Mouse (Mus musculus): ENCODE data around the gene Fam49a. TPM values are rescaled to one million over a fixed set of nuclear protein-coding genes. Genes with fewer than 3 reads are reported as not detected.

The Fam49a gene
- polyA plus RNA-seq, 1 experiment from 2014 or later, result 22.3 TPM

DNA sequence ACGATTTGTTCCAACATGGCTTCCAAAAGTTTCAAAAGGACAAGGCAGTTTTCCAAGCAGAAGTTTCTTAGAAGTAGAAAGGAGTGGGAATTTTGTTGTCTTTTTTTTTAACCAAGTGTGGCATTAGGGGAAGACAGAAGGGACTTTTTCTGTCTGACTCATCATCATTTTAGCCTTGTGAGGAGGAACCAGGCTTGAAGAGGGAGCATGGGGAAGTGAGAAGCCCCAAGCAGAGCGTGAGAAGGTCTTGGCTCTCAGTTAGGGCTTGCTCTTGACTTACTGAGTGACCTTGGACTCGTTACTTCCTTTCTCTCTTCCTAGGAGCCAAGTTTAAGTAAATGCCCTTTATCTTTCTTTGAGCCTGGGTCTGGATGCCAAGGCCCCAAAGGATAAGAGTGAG, 8.6 kb downstream of the Fam49a start:
- no peaks in the 10 kb centered on the region for H3K36me3 ChIP-seq
- H3K4me2 ChIP-seq, result no peak overlapping the region
- H3K4me1 ChIP-seq (replicated peaks), result peaks cover 57% of the 10 kb centered on the region
- H3K4me3 ChIP-seq, result no peak overlapping the region
- ATAC-seq (replicated peaks; ENCODE audit: insufficient number of reproducible peaks, insufficient read depth, low FRiP score, low read depth), result no peak
- 66% methylated on average over 3 of the region's 3 CpGs for WGBS
- no peaks in the 10 kb centered on the region for H3K27me3 ChIP-seq
- H3K9ac ChIP-seq, result no peak overlapping the region
- no peak overlapping the region for H3K27ac ChIP-seq
- H3K9me3 ChIP-seq (replicated peaks), result no peaks in the 10 kb centered on the region

GRCm38 (mm10) chr12:12274115-12274514, 12.2 kb downstream of the Fam49a start:
- H3K27ac ChIP-seq, result peak overlapping the region; percentile 57; the same call in 1 of the 2 replicates
- no peaks in the 10 kb centered on the region for H3K27me3 ChIP-seq
- H3K9me3 ChIP-seq (replicated peaks), result no peaks in the 10 kb centered on the region
- H3K9ac ChIP-seq, result no peak overlapping the region
- peak overlapping the region; percentile 30 for H3K4me2 ChIP-seq
- H3K4me1 ChIP-seq (replicated peaks), result peaks cover 58% of the 10 kb centered on the region
- 7% methylated on average over 6 of the region's 6 CpGs for WGBS
- no peaks in the 10 kb centered on the region for H3K36me3 ChIP-seq
- no peak overlapping the region for H3K4me3 ChIP-seq
- peak; percentile 85 for ATAC-seq (replicated peaks; ENCODE audit: insufficient number of reproducible peaks, insufficient read depth, low FRiP score, low read depth)

GRCm38 (mm10) chr12:12275124-12275779, 13.3 kb downstream of the Fam49a start:
- Histone ChIP-seq H3K9me3 (replicated peaks) (no peaks in the 10 kb centered on the region), H3K4me1 (replicated peaks) (peaks cover 58% of the 10 kb centered on the region), H3K4me2 (no peak overlapping the region), H3K9ac (no peak overlapping the region), H3K27ac (no peak overlapping the region), H3K4me3 (no peak overlapping the region), H3K27me3 (no peaks in the 10 kb centered on the region), H3K36me3 (no peaks in the 10 kb centered on the region)
- no peak for ATAC-seq (replicated peaks; ENCODE audit: insufficient number of reproducible peaks, insufficient read depth, low FRiP score, low read depth)
- WGBS, result 73% methylated on average over 4 of the region's 4 CpGs

DNA sequence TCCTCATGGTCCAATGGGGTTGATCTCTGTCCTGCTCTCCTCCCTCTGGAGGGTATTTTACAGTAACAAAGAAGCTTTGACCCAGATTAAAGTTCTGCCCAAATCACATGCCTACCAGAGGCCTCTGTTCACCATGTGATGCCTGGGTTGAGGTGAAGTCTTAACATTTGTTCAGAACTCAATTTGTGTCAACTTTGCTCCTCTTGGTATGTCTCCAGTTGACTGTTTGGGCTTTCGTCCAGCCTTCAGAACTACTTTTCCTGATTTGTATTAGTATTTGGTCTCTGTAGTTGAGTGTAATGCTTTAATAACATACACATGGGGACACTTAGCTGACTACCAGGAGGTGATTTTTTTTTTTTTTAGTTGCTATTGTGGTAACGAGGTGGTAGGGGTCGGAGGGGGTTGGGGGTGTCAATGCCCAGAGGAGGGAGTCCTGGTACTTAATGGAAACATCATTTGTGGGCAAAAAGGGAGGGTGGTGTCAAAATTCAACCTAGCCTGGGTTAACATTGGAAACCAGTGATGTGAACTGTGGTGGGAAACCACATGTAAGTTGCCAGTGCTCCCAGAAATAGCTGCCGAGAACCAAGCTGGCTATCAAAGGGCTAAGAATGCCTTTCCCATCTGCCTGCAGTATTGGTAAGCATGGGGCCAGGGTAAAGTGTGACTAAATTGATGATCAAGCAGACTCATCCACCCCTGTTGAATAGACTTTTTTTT, 16.0 kb downstream of the Fam49a start:
- no peaks in the 10 kb centered on the region for H3K36me3 ChIP-seq
- no peaks in the 10 kb centered on the region for H3K27me3 ChIP-seq
- no peak for ATAC-seq (replicated peaks; ENCODE audit: insufficient number of reproducible peaks, insufficient read depth, low FRiP score, low read depth)
- H3K4me2 ChIP-seq, result no peak overlapping the region
- H3K4me1 ChIP-seq (replicated peaks), result peaks cover 42% of the 10 kb centered on the region
- H3K9me3 ChIP-seq (replicated peaks), result no peaks in the 10 kb centered on the region
- WGBS, result 66% methylated on average over 4 of the region's 4 CpGs
- H3K27ac ChIP-seq, result no peak overlapping the region
- no peak overlapping the region for H3K9ac ChIP-seq
- no peak overlapping the region for H3K4me3 ChIP-seq

DNA sequence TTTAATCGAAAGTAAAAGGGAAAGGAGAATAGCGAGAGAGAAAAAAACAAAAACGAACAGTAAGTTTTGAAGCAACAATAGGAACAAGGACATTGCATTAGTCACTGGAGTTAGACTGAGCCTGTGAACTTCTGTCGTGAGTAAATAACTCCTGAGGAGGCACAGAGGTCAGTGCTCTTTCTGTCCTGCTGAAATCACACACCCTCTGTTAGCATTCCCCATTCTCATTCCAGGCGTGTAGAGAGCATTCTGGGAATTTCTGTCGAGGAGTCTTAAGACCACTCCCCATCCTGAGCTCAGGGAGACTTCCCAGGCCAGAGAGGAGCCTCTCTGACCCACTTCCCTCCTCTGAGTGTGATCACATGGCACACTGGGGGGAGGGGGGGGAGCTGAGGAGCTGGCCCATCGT, 16.5 kb downstream of the Fam49a start:
- H3K36me3 ChIP-seq, result no peaks in the 10 kb centered on the region
- 0 out of 2 replicates have a peak, but pooled peaks have one; percentile 11 for ATAC-seq (replicated peaks; ENCODE audit: insufficient number of reproducible peaks, insufficient read depth, low FRiP score, low read depth)
- H3K4me1 ChIP-seq (replicated peaks), result peaks cover 36% of the 10 kb centered on the region
- H3K27me3 ChIP-seq, result no peaks in the 10 kb centered on the region
- no peaks in the 10 kb centered on the region for H3K9me3 ChIP-seq (replicated peaks)
- H3K4me3 ChIP-seq, result no peak overlapping the region
- H3K9ac ChIP-seq, result no peak overlapping the region
- H3K27ac ChIP-seq, result no peak overlapping the region
- WGBS, result 62% methylated on average over 7 of the region's 7 CpGs
- no peak overlapping the region for H3K4me2 ChIP-seq

DNA sequence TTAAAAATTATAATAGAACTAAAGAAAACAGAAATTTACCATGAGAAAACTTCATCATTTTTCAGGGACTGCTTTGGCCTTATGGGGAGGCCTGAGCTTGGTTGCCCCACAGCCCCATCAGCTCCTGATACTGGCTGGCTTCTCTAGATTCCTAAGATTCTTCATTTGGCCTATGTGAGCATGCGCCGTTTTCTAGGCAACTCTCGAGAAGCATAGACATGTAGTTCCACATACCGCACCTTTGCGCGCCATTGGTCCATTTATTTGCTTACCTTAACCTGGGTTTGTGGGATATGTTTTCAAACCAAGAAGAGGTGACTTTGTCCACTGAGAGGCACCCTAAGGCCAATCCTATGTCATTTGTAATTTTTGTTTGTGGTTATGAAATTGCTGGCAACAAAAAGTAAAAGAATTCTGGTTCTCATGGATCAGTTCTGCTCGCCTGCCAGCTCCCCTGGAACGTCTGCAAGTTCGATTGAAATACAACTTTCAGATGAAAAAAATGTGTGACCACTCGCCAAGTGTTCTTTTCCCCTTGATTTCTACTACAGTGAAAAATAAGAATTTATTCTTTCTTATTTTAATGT, 21.9 kb downstream of the Fam49a start:
- Histone ChIP-seq H3K4me3 (no peak overlapping the region), H3K4me2 (no peak overlapping the region), H3K9me3 (replicated peaks) (no peaks in the 10 kb centered on the region), H3K27ac (no peak overlapping the region), H3K9ac (no peak overlapping the region), H3K36me3 (no peaks in the 10 kb centered on the region), H3K27me3 (no peaks in the 10 kb centered on the region), H3K4me1 (replicated peaks) (peaks cover 32% of the 10 kb centered on the region)
- 71% methylated on average over 10 of the region's 10 CpGs for WGBS
- ATAC-seq (replicated peaks; ENCODE audit: insufficient number of reproducible peaks, insufficient read depth, low FRiP score, low read depth), result no peak

- no peak for ATAC-seq (replicated peaks; ENCODE audit: insufficient number of reproducible peaks, insufficient read depth, low FRiP score, low read depth)
- Histone ChIP-seq H3K36me3 (no peaks in the 10 kb centered on the region), H3K27me3 (no peaks in the 10 kb centered on the region), H3K9me3 (replicated peaks) (no peaks in the 10 kb centered on the region), H3K27ac (no peak overlapping the region), H3K9ac (no peak overlapping the region), H3K4me1 (replicated peaks) (peaks cover 32% of the 10 kb centered on the region), H3K4me2 (no peak overlapping the region), H3K4me3 (no peak overlapping the region)
- 46% methylated on average over 6 of the region's 6 CpGs for WGBS
These were observed 22.6 kb downstream of the Fam49a start for GRCm38 (mm10) chr12:12284521-12284920.

- Histone ChIP-seq H3K27ac (peak overlapping the region; percentile 50), H3K9ac (0 out of 2 replicates have a peak overlapping the region, but pooled peaks have one; percentile 8), H3K36me3 (no peaks in the 10 kb centered on the region), H3K9me3 (replicated peaks) (no peaks in the 10 kb centered on the region), H3K27me3 (no peaks in the 10 kb centered on the region), H3K4me2 (peak overlapping the region; percentile 45), H3K4me1 (replicated peaks) (peaks cover 47% of the 10 kb centered on the region), H3K4me3 (peak overlapping the region; percentile 23; the same call in 1 of the 2 replicates)
- 20% methylated on average over 9 of the region's 9 CpGs for WGBS
- no peak for ATAC-seq (replicated peaks; ENCODE audit: insufficient number of reproducible peaks, insufficient read depth, low FRiP score, low read depth)
These were observed 25.3 kb downstream of the Fam49a start for GRCm38 (mm10) chr12:12287131-12287786.

DNA sequence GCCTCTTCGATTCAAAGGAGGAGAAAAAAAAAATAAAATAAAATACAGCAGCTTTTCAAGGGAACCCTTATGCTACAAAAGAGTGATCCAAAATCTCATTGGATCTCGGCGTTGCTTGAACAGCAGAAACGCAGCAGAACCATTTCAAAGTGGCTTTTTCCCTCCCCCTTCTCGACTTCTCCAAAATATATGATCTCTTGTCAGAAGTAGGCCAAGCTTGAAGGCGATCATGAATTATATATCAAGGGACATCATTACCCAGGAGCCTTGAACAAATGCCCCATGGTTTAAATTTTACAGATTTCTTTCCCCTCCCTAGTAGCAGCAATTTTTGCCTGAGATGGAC, 25.8 kb downstream of the Fam49a start:
- WGBS, result 58% methylated on average over 6 of the region's 6 CpGs
- no peak for ATAC-seq (replicated peaks; ENCODE audit: insufficient number of reproducible peaks, insufficient read depth, low FRiP score, low read depth)
- Histone ChIP-seq H3K9me3 (replicated peaks) (no peaks in the 10 kb centered on the region), H3K27me3 (no peaks in the 10 kb centered on the region), H3K36me3 (no peaks in the 10 kb centered on the region), H3K27ac (peak overlapping the region; percentile 50), H3K4me2 (peak overlapping the region; percentile 45), H3K4me1 (replicated peaks) (peaks cover 51% of the 10 kb centered on the region), H3K9ac (no peak overlapping the region), H3K4me3 (peak overlapping the region; percentile 23; the same call in 1 of the 2 replicates)

- no peaks in the 10 kb centered on the region for H3K36me3 ChIP-seq
- no peak overlapping the region for H3K4me2 ChIP-seq
- no peak overlapping the region for H3K27ac ChIP-seq
- no peak overlapping the region for H3K9ac ChIP-seq
- no peaks in the 10 kb centered on the region for H3K9me3 ChIP-seq (replicated peaks)
- no peaks in the 10 kb centered on the region for H3K27me3 ChIP-seq
- ATAC-seq (replicated peaks; ENCODE audit: insufficient number of reproducible peaks, insufficient read depth, low FRiP score, low read depth), result no peak
- 89% methylated on average over 1 of the region's 1 CpGs for WGBS
- peaks cover 56% of the 10 kb centered on the region for H3K4me1 ChIP-seq (replicated peaks)
- H3K4me3 ChIP-seq, result no peak overlapping the region
These were observed 26.6 kb downstream of the Fam49a start for GRCm38 (mm10) chr12:12288586-12288985.

DNA sequence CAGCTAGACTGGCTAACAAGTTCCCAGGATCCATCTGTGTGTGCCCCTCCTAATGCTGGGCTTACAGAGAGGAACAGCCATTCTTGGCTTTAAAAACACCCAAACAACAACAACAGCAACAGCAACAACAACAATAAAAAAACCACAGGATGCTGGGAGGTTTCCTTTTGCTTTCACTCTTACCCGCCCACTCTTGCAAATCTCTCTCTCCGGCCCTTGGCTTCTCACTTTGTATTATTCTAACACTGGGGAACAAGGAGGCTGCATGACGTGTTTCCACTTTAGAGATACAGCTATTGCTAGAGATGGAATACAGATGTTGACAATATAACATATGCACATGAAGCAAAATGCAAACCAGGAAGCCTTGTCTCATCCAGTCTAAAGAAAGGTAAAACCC, 27.7 kb downstream of the Fam49a start:
- WGBS, result 66% methylated on average over 3 of the region's 3 CpGs
- peaks cover 48% of the 10 kb centered on the region for H3K4me1 ChIP-seq (replicated peaks)
- no peaks in the 10 kb centered on the region for H3K27me3 ChIP-seq
- no peak overlapping the region for H3K4me3 ChIP-seq
- no peaks in the 10 kb centered on the region for H3K9me3 ChIP-seq (replicated peaks)
- no peak overlapping the region for H3K9ac ChIP-seq
- ATAC-seq (replicated peaks; ENCODE audit: insufficient number of reproducible peaks, insufficient read depth, low FRiP score, low read depth), result no peak
- H3K4me2 ChIP-seq, result no peak overlapping the region
- H3K36me3 ChIP-seq, result no peaks in the 10 kb centered on the region
- no peak overlapping the region for H3K27ac ChIP-seq

All from heart, embryonic 15.5 days (tissue).